Mouse (Mus musculus) ES-Bruce4 (cell line): ENCODE measurements around the gene Zfp384. TPM values are rescaled to one million over a fixed set of nuclear protein-coding genes. Genes with fewer than 3 reads are reported as not detected.
A peak's percentile ranks its signal among the peaks of the same experiment; 100 is the strongest.
"Not testable (repeated sequence)": the region's sequence is repeated elsewhere in the genome, so short reads cannot be mapped to it uniquely, and the experiment has no call there.

Source experiments
- H3K27ac ChIP-seq: 2 replicates; pipeline ENCODE4 v1.5.1; 2012; ENCODE audit warnings: low read length, inconsistent platforms; ENCODE audit not compliant: insufficient read depth
- H3K27me3 ChIP-seq: 2 replicates; pipeline ENCODE4 v1.6.1; 2012; ENCODE audit warnings: mild to moderate bottlenecking, low read length, inconsistent platforms; ENCODE audit not compliant: control insufficient read depth, poor library complexity, insufficient read depth, severe bottlenecking
- H3K36me3 ChIP-seq: 2 replicates; pipeline ENCODE4 v1.6.1; 2012; ENCODE audit warnings: inconsistent platforms, mild to moderate bottlenecking, low read length, moderate library complexity; ENCODE audit not compliant: control insufficient read depth, poor library complexity, insufficient read depth, severe bottlenecking
- H3K4me1 ChIP-seq: one replicate; pipeline ENCODE4 v1.8.1; 2011; ENCODE audit warnings: low read length; ENCODE audit not compliant: control insufficient read depth, insufficient read depth
- H3K4me3 ChIP-seq: 2 replicates; pipeline ENCODE4 v1.5.1; 2011; ENCODE audit warnings: low read depth, mild to moderate bottlenecking, low read length
- H3K9ac ChIP-seq: 2 replicates; pipeline ENCODE4 v1.6.1; 2012; ENCODE audit warnings: low read depth, mild to moderate bottlenecking, inconsistent platforms; ENCODE audit not compliant: poor library complexity, severe bottlenecking
- H3K9me3 ChIP-seq: replicated peaks from 2 replicates; pipeline ENCODE4 v1.6.1; 2012; ENCODE audit warnings: mild to moderate bottlenecking, low read length, inconsistent platforms; ENCODE audit not compliant: control insufficient read depth, poor library complexity, insufficient read depth, severe bottlenecking
- CTCF ChIP-seq: IDR thresholded peaks from one replicate; pipeline ENCODE4 v1.8.1; 2011; ENCODE audit warnings: low read depth, low read length
- EP300 ChIP-seq: IDR thresholded peaks from 2 replicates; pipeline ENCODE4 v1.6.1; 2011; ENCODE audit warnings: low read depth, low read length; ENCODE audit not compliant: insufficient read depth
- POLR2A ChIP-seq: IDR thresholded peaks from one replicate; pipeline ENCODE4 v1.8.1; 2011; ENCODE audit warnings: low read length; ENCODE audit not compliant: insufficient read depth
- polyA plus RNA-seq: library from polyadenylated mRNA; stranded (reverse); fragments of >200 nt; gene quantifications from 2 replicates; pipeline ENCODE4 v1.2.4, GENCODE M21; 2011; ENCODE audit warnings: low read depth; ENCODE audit not compliant: missing spikeins, insufficient read depth, insufficient read length

Gene Zfp384
- polyA plus RNA-seq, 1 experiment = 32.4 TPM

DNA sequence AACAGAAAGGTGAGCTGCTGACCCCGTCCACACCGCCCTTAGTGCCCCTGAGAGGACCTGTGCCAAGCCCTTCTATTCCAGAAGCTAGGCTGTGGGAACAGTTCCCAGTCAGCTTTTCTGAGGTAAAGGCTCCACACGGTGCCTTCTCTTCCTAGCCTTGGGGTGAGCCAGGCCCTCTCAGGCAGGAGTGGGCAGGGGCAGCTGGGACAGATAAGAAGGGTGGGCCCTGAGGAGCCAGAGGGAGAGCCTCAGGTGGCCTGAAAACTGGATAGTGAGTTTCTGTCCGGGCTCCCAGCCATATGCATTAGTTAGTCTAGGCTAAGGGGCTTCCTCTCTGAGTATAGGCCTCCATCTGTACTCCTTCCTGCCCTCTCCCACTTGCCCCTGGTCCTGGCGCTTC, 53.6 kb downstream of the Zfp384 start:
- H3K9ac ChIP-seq = no peak overlapping the region
- H3K36me3 ChIP-seq = no peaks in the 10 kb centered on the region
- no peak overlapping the region for H3K4me3 ChIP-seq

DNA sequence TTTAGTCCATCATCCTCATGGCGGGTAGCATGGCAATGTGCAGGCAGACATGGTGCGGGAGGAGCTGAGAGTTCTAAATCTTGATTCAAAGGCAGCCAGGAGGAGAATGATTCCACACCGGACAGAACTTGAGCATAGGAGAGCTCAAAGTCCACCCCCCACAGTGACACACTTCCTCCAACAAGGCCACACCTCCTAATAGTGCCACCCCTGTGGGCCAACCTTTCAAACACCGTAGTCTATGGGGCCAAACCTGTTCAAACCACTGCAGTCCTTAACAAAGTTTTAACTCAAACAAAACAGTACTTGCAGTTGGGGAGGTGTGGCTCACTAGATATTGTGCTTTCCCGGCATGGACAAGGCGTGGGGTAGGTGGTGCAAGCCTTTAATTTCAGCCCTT, 55.0 kb downstream of the Zfp384 start:
- H3K9ac ChIP-seq = no peak overlapping the region
- no peak overlapping the region for H3K27ac ChIP-seq
- H3K9me3 ChIP-seq = no peaks in the 10 kb centered on the region
- H3K4me1 ChIP-seq = peaks cover 3% of the 10 kb centered on the region
- TF ChIP-seq CTCF = no peak
- no peak for TF ChIP-seq POLR2A
- TF ChIP-seq EP300 = no peak
- H3K36me3 ChIP-seq = no peaks in the 10 kb centered on the region
- no peak overlapping the region for H3K4me3 ChIP-seq
- no peaks in the 10 kb centered on the region for H3K27me3 ChIP-seq

More for the DNA sequence above, 53.6 kb downstream of the Zfp384 start:
- Histone ChIP-seq H3K27me3 (no peaks in the 10 kb centered on the region), H3K27ac (no peak overlapping the region), H3K4me1 (peaks cover 3% of the 10 kb centered on the region), H3K9me3 (no peaks in the 10 kb centered on the region)
- TF ChIP-seq CTCF (no peak), EP300 (no peak), POLR2A (no peak)

DNA sequence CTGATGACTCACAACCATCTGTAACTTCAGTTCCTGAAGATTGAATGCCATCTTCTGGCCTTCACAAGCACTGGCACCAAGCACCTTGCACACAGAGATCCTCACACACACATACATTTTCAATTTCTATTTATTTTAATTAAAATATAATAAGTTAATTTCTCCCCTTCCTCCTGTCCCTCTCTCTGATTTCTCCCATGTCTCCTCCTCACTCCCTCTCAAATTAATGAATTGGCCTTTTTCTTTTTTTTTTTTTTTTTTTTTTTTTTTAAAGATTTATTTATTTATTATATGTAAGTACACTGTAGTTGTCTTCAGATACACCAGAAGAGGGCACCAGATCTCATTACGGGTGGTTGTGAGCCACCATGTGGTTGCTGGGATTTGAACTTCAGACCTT, 56.3 kb downstream of the Zfp384 start:
- H3K4me1 ChIP-seq, H3K27ac ChIP-seq, H3K4me3 ChIP-seq, H3K9ac ChIP-seq, H3K27me3 ChIP-seq, H3K9me3 ChIP-seq, H3K36me3 ChIP-seq: not testable (repeated sequence)

DNA sequence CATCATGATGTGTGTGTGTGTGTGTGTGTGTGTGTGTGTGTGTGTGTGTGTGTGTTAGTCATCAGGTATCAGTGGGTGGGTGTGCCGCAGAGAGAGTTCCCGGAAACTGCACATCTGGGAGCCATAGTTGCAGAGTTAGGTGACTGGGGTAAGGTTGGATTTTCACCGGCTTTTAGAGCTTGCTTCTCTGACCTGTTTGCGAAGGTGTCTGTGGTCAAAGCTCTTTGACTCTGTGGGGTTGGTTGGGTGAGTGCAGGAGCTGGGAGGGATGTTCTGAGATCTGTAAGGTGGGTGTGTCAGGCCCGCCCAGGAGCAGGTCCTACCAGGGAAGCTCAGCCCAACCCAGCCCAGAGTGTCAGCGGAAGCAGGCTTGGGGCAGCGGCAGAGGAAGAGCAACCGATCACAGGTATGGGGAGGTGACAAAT, 58.6 kb downstream of the Zfp384 start, which contains the start of gene Lpar5:
Lpar5 (plus strand) TSS at position 350 of the 425 bp plus-strand sequence.
- Histone ChIP-seq H3K36me3 (no peaks in the 10 kb centered on the region), H3K27ac (peak within 1 kb of the TSS; percentile 14), H3K4me1 (peaks cover 2% of the 10 kb centered on the region), H3K9ac (peak within 1 kb of the TSS; percentile 4; the same call in 1 of the 2 replicates), H3K9me3 (no peaks in the 10 kb centered on the region), H3K4me3 (peak within 1 kb of the TSS; percentile 58), H3K27me3 (no peaks in the 10 kb centered on the region)
- TF ChIP-seq EP300 (no peak), CTCF (no peak), POLR2A (no peak)

DNA sequence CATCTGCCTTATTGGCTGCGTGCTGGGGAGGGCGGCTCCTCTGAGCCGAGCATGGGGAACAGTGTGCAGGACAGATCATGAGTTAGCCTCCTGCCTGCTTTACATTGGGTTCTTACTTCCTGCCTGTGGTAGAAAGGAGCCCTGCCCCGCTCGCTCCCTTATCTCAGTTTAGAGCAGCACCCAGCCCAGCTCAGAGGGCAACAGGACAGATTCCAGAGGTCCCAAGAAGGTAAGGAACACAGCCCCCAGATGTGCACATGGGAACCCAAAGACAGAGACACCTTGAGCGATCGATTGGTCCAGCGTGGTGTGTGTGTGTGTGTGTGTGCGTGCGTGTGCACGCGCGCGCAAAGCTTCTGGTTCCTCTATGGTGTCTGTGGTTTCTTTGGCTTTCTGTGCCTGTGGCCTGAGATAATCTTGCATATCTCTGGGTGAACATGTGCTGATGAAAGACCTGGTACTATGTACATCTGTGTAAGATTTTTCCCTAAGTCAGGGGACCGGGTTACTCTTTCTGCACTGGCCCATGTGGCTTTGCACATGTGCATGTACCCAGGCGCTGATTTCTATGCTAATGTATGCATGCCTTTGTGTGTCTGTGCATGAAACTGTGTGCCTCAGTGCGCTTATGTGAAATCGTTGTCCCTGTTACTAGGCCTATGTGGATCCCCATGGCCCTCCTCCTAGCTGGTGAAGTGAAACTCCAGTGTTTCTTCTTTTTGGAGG, 62.4 kb downstream of the Zfp384 start:
- Histone ChIP-seq H3K9ac (no peak overlapping the region), H3K4me1 (peaks cover 2% of the 10 kb centered on the region), H3K36me3 (no peaks in the 10 kb centered on the region), H3K9me3 (no peaks in the 10 kb centered on the region), H3K27ac (0 out of 2 replicates have a peak overlapping the region, but pooled peaks have one; percentile 2), H3K4me3 (peak overlapping the region; percentile 36), H3K27me3 (no peaks in the 10 kb centered on the region)
- no peak for TF ChIP-seq EP300
- no peak for TF ChIP-seq POLR2A
- TF ChIP-seq CTCF = no peak

DNA sequence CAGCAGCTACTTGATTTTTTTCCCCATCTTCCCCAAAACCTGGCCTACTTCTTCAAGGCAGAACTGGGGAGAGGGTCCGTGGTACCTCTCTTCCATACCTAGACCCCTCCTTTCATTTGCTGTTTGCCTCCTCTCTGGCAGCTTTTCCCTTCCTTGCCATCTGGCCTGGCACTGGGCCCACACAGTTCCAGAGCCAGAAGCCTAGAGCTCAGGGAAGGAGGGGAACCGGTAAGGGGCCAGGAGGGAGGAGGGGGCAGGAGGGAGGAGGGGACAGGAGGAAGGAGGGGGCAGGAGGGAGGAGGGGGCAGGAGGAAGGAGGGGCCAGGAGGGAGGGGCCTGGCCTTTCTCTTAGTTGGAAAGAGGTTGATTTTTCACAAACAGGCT, 62.9 kb downstream of the Zfp384 start:
- H3K9me3 ChIP-seq = no peaks in the 10 kb centered on the region
- H3K4me1 ChIP-seq = peaks cover 2% of the 10 kb centered on the region
- H3K27ac ChIP-seq = 0 out of 2 replicates have a peak overlapping the region, but pooled peaks have one; percentile 2
- TF ChIP-seq CTCF (no peak), EP300 (no peak), POLR2A (no peak)
- H3K4me3 ChIP-seq = no peak overlapping the region; the same call in 1 of the 2 replicates
- no peaks in the 10 kb centered on the region for H3K36me3 ChIP-seq
- no peaks in the 10 kb centered on the region for H3K27me3 ChIP-seq
- no peak overlapping the region for H3K9ac ChIP-seq
